Mouse (Mus musculus): ENCODE measurements at regions not wholly inside any gene's neighbourhood (a gene's known extent, or its start where the extent isn't known, plus 50 kb on each side); places are given as distances from the start of the nearest gene placed in this dataset.

GRCm38 (mm10) chr4:68416046-68416445 lies 538.2 kb downstream of the Brinp1 start:
- Histone ChIP-seq H3K4me1 (ENCODE audit: control insufficient read depth, insufficient read depth, low read length) (no peaks in the 10 kb centered on the region), H3K4me2 (replicated peaks; ENCODE audit: low read depth, low read length) (no peak overlapping the region), H3K4me3 (ENCODE audit: low read length) (no peak overlapping the region), H3K27me3 (ENCODE audit: control insufficient read depth, insufficient read depth, low read length) (no peaks in the 10 kb centered on the region), H3K36me3 (ENCODE audit: control insufficient read depth, insufficient read depth, low read length) (no peaks in the 10 kb centered on the region), H3K9me3 (ENCODE audit: control insufficient read depth, low read length) (no peaks in the 10 kb centered on the region), H3K9ac (ENCODE audit: low read depth, low read length) (no peak overlapping the region), H3K27ac (ENCODE audit: low read depth, low read length) (no peak overlapping the region)
- ATAC-seq (ENCODE audit: low FRiP score, low TSS enrichment), result no peak

DNA sequence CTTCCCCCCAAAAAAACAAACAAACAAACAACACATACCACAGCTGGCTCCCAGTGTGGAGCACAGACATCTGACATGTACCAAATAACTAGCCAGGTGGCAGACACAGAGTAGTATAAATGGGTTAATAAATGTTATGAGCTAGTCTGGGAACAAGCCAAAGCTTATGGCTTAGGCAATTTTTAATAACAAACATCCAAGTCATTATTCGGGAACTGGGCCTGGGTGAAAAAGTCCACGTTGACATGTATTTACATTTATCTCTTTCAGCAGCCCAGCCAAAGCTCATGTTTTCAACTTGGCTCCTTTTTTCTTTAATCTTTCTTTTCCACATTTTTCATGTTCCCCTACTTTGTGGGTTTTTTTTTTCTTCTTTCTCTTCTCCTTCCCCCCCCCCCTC lies 543.4 kb downstream of the Brinp1 start:
- H3K36me3 ChIP-seq (ENCODE audit: control insufficient read depth, insufficient read depth, low read length), result no peaks in the 10 kb centered on the region
- H3K9me3 ChIP-seq (ENCODE audit: control insufficient read depth, low read length), result no peaks in the 10 kb centered on the region
- H3K4me3 ChIP-seq (ENCODE audit: low read length), result no peak overlapping the region
- no peak for ATAC-seq (ENCODE audit: low FRiP score, low TSS enrichment)
- H3K27ac ChIP-seq (ENCODE audit: low read depth, low read length), result no peak overlapping the region
- whole genome bisulfite sequencing, result 81% methylated on average over 2 of the region's 2 CpGs
- no peak overlapping the region for H3K4me2 ChIP-seq (replicated peaks; ENCODE audit: low read depth, low read length)
- H3K27me3 ChIP-seq (ENCODE audit: control insufficient read depth, insufficient read depth, low read length), result no peaks in the 10 kb centered on the region
- no peaks in the 10 kb centered on the region for H3K4me1 ChIP-seq (ENCODE audit: control insufficient read depth, insufficient read depth, low read length)
- H3K9ac ChIP-seq (ENCODE audit: low read depth, low read length), result no peak overlapping the region

DNA sequence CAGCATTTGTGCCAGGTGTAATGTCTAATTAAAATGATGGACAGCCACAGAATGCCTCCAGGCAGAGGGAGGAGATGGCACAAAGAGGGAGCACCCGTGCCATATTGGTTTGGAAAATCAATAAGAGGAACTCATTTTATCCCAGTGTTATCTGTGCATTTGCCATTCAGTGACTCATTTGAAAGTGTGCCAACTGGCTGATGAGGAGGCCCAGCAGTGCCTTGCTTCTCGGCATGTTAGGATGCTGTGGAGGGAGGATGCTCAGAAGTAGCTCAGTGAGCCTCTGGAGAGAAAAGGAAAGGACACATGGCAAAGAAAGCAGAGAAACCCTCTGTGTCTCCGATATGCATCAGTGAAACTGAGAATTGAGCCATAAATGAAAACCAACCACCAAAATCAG lies 549.8 kb downstream of the Brinp1 start:
- H3K4me3 ChIP-seq (ENCODE audit: low read length), result no peak overlapping the region
- no peak overlapping the region for H3K27ac ChIP-seq (ENCODE audit: low read depth, low read length)
- no peaks in the 10 kb centered on the region for H3K4me1 ChIP-seq (ENCODE audit: control insufficient read depth, insufficient read depth, low read length)
- no peak for ATAC-seq (ENCODE audit: low FRiP score, low TSS enrichment)
- H3K9ac ChIP-seq (ENCODE audit: low read depth, low read length), result no peak overlapping the region
- no peaks in the 10 kb centered on the region for H3K9me3 ChIP-seq (ENCODE audit: control insufficient read depth, low read length)
- WGBS, result 71% methylated on average over 3 of the region's 3 CpGs
- H3K27me3 ChIP-seq (ENCODE audit: control insufficient read depth, insufficient read depth, low read length), result no peaks in the 10 kb centered on the region
- no peaks in the 10 kb centered on the region for H3K36me3 ChIP-seq (ENCODE audit: control insufficient read depth, insufficient read depth, low read length)
- H3K4me2 ChIP-seq (replicated peaks; ENCODE audit: low read depth, low read length), result no peak overlapping the region

DNA sequence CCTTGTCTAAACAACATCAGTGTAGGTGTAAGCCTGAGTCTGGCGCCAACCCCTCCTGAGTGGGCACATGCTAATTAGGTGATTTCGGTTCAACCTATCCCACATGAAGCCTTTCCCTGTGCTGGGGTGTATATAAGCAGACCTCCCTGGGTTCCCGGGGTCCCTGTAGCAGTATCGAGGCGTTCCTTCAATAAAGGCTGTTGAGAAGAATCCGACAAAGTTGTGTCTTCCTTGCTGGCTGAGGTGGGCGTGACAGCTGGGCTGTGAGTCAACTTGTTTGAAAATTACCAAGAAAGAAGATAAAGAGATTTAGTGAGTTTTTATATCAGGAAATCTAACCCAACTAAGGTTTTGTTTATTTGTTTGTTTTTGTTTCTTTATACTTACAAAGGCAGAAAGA lies 567.1 kb downstream of the Brinp1 start:
- H3K9me3 ChIP-seq (ENCODE audit: control insufficient read depth, low read length), result no peaks in the 10 kb centered on the region
- ATAC-seq (ENCODE audit: low FRiP score, low TSS enrichment), result no peak
- H3K4me3 ChIP-seq (ENCODE audit: low read length), result no peak overlapping the region
- H3K27ac ChIP-seq (ENCODE audit: low read depth, low read length), result no peak overlapping the region
- WGBS, result 90% methylated on average over 7 of the region's 7 CpGs
- no peaks in the 10 kb centered on the region for H3K4me1 ChIP-seq (ENCODE audit: control insufficient read depth, insufficient read depth, low read length)
- no peak overlapping the region for H3K9ac ChIP-seq (ENCODE audit: low read depth, low read length)
- H3K36me3 ChIP-seq (ENCODE audit: control insufficient read depth, insufficient read depth, low read length), result no peaks in the 10 kb centered on the region
- H3K27me3 ChIP-seq (ENCODE audit: control insufficient read depth, insufficient read depth, low read length), result no peaks in the 10 kb centered on the region
- no peak overlapping the region for H3K4me2 ChIP-seq (replicated peaks; ENCODE audit: low read depth, low read length)

GRCm38 (mm10) chr4:68382007-68382406 lies 572.2 kb downstream of the Brinp1 start:
- H3K9ac ChIP-seq (ENCODE audit: low read depth, low read length), result no peak overlapping the region
- no peak overlapping the region for H3K27ac ChIP-seq (ENCODE audit: low read depth, low read length)
- H3K4me1 ChIP-seq (ENCODE audit: control insufficient read depth, insufficient read depth, low read length), result no peaks in the 10 kb centered on the region
- ATAC-seq (ENCODE audit: low FRiP score, low TSS enrichment), result no peak
- no peak overlapping the region for H3K4me3 ChIP-seq (ENCODE audit: low read length)
- no peaks in the 10 kb centered on the region for H3K36me3 ChIP-seq (ENCODE audit: control insufficient read depth, insufficient read depth, low read length)
- 76% methylated on average over 1 of the region's 1 CpGs for WGBS
- H3K4me2 ChIP-seq (replicated peaks; ENCODE audit: low read depth, low read length), result no peak overlapping the region
- H3K27me3 ChIP-seq (ENCODE audit: control insufficient read depth, insufficient read depth, low read length), result no peaks in the 10 kb centered on the region
- H3K9me3 ChIP-seq (ENCODE audit: control insufficient read depth, low read length), result no peaks in the 10 kb centered on the region

GRCm38 (mm10) chr4:68367983-68368382 lies 586.2 kb downstream of the Brinp1 start:
- no peak overlapping the region for H3K4me2 ChIP-seq (replicated peaks; ENCODE audit: low read depth, low read length)
- ATAC-seq (ENCODE audit: low FRiP score, low TSS enrichment), result no peak
- H3K27ac ChIP-seq (ENCODE audit: low read depth, low read length), result no peak overlapping the region
- 75% methylated on average over 2 of the region's 2 CpGs for WGBS
- no peak overlapping the region for H3K4me3 ChIP-seq (ENCODE audit: low read length)
- no peak overlapping the region for H3K9ac ChIP-seq (ENCODE audit: low read depth, low read length)
- no peaks in the 10 kb centered on the region for H3K27me3 ChIP-seq (ENCODE audit: control insufficient read depth, insufficient read depth, low read length)
- no peaks in the 10 kb centered on the region for H3K4me1 ChIP-seq (ENCODE audit: control insufficient read depth, insufficient read depth, low read length)
- no peaks in the 10 kb centered on the region for H3K36me3 ChIP-seq (ENCODE audit: control insufficient read depth, insufficient read depth, low read length)
- no peaks in the 10 kb centered on the region for H3K9me3 ChIP-seq (ENCODE audit: control insufficient read depth, low read length)

GRCm38 (mm10) chr4:68319575-68319974 lies 634.6 kb downstream of the Brinp1 start:
- no peaks in the 10 kb centered on the region for H3K4me1 ChIP-seq (ENCODE audit: control insufficient read depth, insufficient read depth, low read length)
- no peak overlapping the region for H3K4me3 ChIP-seq (ENCODE audit: low read length)
- 8% methylated on average over 3 of the region's 3 CpGs for WGBS
- H3K9me3 ChIP-seq (ENCODE audit: control insufficient read depth, low read length), result no peaks in the 10 kb centered on the region
- no peak overlapping the region for H3K4me2 ChIP-seq (replicated peaks; ENCODE audit: low read depth, low read length)
- ATAC-seq (ENCODE audit: low FRiP score, low TSS enrichment), result peak; percentile 72
- H3K27me3 ChIP-seq (ENCODE audit: control insufficient read depth, insufficient read depth, low read length), result no peaks in the 10 kb centered on the region
- H3K27ac ChIP-seq (ENCODE audit: low read depth, low read length), result no peak overlapping the region
- H3K36me3 ChIP-seq (ENCODE audit: control insufficient read depth, insufficient read depth, low read length), result no peaks in the 10 kb centered on the region
- H3K9ac ChIP-seq (ENCODE audit: low read depth, low read length), result no peak overlapping the region

- H3K9ac ChIP-seq (ENCODE audit: low read depth, low read length), result no peak overlapping the region
- ATAC-seq (ENCODE audit: low FRiP score, low TSS enrichment), result no peak
- H3K4me3 ChIP-seq (ENCODE audit: low read length), result no peak overlapping the region
- H3K27ac ChIP-seq (ENCODE audit: low read depth, low read length), result no peak overlapping the region
- 97% methylated on average over 4 of the region's 4 CpGs for WGBS
- no peak overlapping the region for H3K4me2 ChIP-seq (replicated peaks; ENCODE audit: low read depth, low read length)
- H3K9me3 ChIP-seq (ENCODE audit: control insufficient read depth, low read length), result no peaks in the 10 kb centered on the region
- no peaks in the 10 kb centered on the region for H3K27me3 ChIP-seq (ENCODE audit: control insufficient read depth, insufficient read depth, low read length)
- no peaks in the 10 kb centered on the region for H3K36me3 ChIP-seq (ENCODE audit: control insufficient read depth, insufficient read depth, low read length)
- no peaks in the 10 kb centered on the region for H3K4me1 ChIP-seq (ENCODE audit: control insufficient read depth, insufficient read depth, low read length)
Measured at GRCm38 (mm10) chr4:68312751-68313150, 641.4 kb downstream of the Brinp1 start.

DNA sequence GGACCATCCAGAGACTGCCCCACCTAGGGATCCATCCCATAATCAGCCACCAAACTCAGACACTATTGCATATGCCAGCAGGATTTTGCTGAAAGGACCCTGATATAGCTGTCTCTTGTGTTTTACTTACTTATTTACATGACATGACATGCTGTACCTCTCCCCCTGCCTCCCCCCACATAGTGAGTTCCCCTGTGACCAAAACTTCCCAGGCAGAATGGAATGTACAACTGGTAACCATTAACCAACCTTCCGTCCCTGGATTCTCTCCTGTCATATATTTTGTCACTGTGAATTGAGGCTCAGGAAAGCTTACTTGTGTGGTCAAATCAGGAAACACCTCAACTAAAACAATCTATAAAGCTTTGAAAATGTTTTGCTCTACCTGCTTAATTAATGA lies 669.4 kb downstream of the Brinp1 start:
- H3K27ac ChIP-seq (ENCODE audit: low read depth, low read length), result no peak overlapping the region
- no peaks in the 10 kb centered on the region for H3K4me1 ChIP-seq (ENCODE audit: control insufficient read depth, insufficient read depth, low read length)
- H3K9me3 ChIP-seq (ENCODE audit: control insufficient read depth, low read length), result no peaks in the 10 kb centered on the region
- no peak overlapping the region for H3K9ac ChIP-seq (ENCODE audit: low read depth, low read length)
- no peaks in the 10 kb centered on the region for H3K36me3 ChIP-seq (ENCODE audit: control insufficient read depth, insufficient read depth, low read length)
- 44% methylated on average over 1 of the region's 1 CpGs for WGBS
- no peak for ATAC-seq (ENCODE audit: low FRiP score, low TSS enrichment)
- H3K27me3 ChIP-seq (ENCODE audit: control insufficient read depth, insufficient read depth, low read length), result no peaks in the 10 kb centered on the region
- no peak overlapping the region for H3K4me2 ChIP-seq (replicated peaks; ENCODE audit: low read depth, low read length)
- H3K4me3 ChIP-seq (ENCODE audit: low read length), result no peak overlapping the region

DNA sequence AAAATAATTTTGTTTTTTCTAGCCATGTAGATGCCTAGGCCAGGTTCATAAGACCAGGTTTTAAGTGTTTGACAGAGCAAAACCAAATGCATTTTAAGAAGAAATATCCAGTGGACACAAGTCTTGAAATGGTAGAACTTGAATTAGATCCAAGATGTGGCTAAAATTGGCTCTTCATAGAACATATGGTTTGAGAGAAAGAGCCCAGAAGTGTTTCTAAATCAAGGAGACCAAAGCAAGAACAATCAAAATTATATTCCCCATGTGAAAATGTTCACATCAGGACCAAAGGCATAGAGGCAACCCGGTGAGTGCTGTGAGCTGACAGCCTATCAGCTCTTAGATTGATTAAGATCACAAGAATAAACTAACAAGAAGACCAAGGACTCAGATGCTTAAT lies 673.3 kb downstream of the Brinp1 start:
- Histone ChIP-seq H3K4me3 (ENCODE audit: low read length) (no peak overlapping the region), H3K9me3 (ENCODE audit: control insufficient read depth, low read length) (no peaks in the 10 kb centered on the region), H3K27ac (ENCODE audit: low read depth, low read length) (no peak overlapping the region), H3K4me2 (replicated peaks; ENCODE audit: low read depth, low read length) (no peak overlapping the region), H3K4me1 (ENCODE audit: control insufficient read depth, insufficient read depth, low read length) (no peaks in the 10 kb centered on the region), H3K9ac (ENCODE audit: low read depth, low read length) (no peak overlapping the region), H3K27me3 (ENCODE audit: control insufficient read depth, insufficient read depth, low read length) (no peaks in the 10 kb centered on the region), H3K36me3 (ENCODE audit: control insufficient read depth, insufficient read depth, low read length) (no peaks in the 10 kb centered on the region)
- 88% methylated on average over 1 of the region's 1 CpGs for whole genome bisulfite sequencing
- ATAC-seq (ENCODE audit: low FRiP score, low TSS enrichment), result no peak
